Mouse (Mus musculus): Measurements from ENCODE around the gene 6820408C15Rik. TPM values are rescaled to one million over a fixed set of nuclear protein-coding genes. Genes with fewer than 3 reads are reported as not detected.
A peak's percentile ranks its signal among the peaks of the same experiment; 100 is the strongest.
"Not testable (repeated sequence)": the region's sequence is repeated elsewhere in the genome, so short reads cannot be mapped to it uniquely, and the experiment has no call there.

Gene 6820408C15Rik
- total RNA-seq, 2 experiments from 2014 or later = 1.7 to 2.7 TPM

DNA sequence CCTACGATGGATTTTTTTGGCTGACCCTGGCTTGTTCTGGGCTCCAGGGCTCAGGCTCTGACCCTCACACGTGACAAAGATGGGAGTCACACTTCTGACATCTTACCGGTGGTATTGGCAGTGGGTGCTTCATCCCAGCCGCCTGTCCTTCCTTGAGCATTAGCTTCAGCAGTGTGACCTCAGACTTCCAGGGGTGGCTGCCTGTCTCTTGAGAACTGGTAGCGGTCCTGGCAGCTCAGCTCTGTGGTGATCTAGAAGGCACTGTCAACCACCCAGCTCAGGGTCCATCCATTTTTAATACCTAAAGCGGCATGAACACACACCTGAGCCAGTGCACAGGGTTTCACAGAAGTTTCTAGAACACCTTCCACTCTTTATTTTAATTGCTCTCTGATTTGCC, 5.6 kb upstream of the 6820408C15Rik start:
- no peak for DNase-seq (ENCODE audit: extremely low spot score in 1 of 2, low spot score in 1 of 2)

DNA sequence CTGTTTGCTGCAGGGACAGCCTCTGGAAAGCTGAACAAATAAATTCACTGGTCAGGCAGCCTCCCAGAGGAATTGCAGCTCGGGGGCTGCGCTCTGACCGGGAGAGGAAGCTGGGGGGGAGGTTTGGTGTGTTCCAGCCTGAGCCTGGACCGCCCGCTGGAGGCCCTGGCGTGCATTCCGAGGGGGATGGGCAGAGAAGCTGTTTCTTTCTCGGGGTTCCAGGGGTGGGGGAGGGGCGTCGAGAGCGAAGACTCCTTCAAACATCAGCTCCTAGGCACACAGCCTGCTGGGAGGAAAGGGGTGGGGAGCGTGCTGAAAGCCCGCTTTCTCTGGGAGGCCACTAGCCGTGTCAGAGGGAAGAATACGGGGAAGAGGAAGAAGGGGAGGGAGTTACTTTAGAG, 4.4 kb upstream of the 6820408C15Rik start:
- peak; percentile 66 to 70 for DNase-seq (ENCODE audit: extremely low spot score in 1 of 2, low spot score in 1 of 2)

DNA sequence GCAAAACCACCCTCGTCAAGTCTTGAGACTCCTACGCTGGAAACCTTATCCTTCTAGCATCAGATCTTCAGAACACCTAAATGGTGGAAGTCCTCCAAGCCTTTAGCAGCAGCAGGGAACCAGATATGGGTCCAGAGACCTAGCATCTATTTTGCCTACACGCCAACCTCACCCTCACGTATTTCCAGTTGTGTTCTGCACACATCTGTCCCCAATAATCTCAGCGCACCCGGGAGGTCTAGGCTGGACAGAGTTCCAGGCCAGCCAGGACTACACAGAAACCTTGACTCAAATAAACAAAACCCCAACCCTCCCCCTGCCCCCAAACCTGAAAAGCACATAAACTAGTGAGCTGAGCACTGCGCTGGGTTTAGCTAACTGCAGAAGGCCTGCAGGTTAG, 3.9 kb upstream of the 6820408C15Rik start:
- no peak for DNase-seq (ENCODE audit: extremely low spot score in 1 of 2, low spot score in 1 of 2)

DNA sequence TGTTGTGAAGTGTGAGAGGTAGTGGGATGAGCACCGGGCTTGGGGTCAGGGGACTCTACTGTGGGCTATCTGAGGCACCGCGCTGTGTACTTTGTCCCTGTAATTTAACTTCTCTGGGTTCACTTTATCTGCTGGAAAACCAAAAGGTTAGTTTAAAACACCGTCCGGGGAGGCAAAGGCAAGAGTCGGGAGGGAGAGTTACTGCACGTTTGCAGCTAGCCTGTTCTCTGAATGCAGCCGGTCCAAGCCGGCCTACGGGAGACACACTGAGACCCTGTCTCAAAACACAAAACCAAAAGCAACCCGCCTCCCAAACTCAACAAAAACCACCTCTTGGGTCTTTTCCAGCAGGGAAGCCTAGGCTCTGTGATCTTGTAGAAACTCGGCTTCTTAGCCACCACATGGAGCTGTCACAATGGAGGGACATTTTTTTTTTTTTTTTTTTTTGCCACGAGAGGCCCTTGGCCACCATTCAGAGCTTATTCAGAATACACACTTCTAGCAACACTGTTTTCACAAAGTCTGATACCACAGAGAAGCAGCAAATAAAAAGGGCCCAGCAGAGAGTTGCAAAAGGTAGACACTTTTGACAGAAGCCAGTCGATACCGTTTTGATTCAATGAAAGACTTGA, 2.7 kb upstream of the 6820408C15Rik start:
- DNase-seq (ENCODE audit: extremely low spot score in 1 of 2, low spot score in 1 of 2) = no peak

DNA sequence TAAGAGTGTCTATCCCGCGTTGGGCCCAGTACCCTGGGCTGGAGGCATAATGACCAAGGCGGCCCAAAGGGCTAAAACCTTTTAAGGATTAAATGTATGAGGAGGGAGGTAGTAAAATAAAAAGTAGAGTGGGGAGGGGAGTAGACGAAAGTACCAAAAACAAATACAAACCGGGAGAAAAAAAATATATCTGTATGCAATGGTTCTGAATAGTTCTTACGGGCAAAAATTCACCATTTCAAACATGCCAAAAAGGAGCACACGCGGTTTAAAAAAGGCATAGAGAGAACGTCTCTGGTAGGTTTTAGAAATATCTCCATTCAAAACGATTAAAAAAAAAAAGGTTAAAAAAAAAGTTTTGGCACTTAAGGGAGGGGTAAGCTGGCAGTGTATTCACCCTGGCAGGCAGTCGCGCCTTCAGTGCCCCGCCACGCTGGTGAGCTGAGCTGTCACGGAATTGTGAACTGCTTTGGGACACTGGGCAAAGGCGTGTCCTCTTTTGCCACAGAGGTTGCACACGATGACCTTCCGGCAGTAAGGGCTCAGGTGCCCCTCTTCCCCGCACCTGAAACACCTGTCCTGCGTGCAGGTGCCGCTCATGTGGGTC, 2.1 kb upstream of the 6820408C15Rik start:
- DNase-seq (ENCODE audit: extremely low spot score in 1 of 2, low spot score in 1 of 2) = no peak

DNA sequence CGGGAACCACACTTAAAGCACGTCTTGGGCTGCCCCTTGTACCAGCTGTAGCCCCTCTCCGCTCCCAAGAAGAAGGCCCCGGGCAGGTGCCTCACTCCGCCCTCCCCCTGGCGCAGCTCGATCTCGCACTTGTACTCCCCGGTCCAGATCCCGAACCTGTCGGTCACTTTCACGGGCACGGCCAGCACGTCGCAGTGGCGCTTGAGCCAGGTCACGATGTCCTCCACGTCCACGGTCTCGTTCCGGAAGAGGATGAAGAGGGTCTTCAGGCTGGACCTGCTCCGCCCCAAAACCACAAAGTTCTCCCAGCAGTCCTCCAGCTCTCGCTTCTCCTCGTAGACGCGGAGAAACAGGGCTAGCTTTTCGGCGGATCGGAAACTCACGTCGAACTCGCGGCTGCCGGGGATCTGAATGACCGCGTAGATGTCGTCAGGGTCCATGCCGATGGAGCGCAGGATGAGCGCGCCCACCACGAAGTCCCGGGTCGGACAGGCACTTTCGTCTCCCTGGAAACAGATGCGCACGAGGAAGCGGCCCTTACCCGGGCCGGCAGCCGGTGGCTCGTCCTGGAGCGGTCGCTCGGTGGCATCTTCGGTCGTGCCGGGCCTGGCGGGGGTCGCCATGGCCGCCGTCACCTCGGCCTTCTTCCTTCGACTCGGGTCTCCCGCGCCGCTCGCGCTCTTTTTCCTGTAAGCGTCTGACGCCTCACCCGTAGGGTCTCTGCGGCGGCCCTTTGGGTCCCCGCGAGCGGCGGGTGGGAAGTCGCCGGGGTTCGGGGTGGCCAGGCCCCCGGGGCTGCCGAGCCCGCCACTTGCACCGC, 1.4 kb upstream of the 6820408C15Rik start:
- peak; percentile 27 to 56 for DNase-seq (ENCODE audit: extremely low spot score in 1 of 2, low spot score in 1 of 2)

DNA sequence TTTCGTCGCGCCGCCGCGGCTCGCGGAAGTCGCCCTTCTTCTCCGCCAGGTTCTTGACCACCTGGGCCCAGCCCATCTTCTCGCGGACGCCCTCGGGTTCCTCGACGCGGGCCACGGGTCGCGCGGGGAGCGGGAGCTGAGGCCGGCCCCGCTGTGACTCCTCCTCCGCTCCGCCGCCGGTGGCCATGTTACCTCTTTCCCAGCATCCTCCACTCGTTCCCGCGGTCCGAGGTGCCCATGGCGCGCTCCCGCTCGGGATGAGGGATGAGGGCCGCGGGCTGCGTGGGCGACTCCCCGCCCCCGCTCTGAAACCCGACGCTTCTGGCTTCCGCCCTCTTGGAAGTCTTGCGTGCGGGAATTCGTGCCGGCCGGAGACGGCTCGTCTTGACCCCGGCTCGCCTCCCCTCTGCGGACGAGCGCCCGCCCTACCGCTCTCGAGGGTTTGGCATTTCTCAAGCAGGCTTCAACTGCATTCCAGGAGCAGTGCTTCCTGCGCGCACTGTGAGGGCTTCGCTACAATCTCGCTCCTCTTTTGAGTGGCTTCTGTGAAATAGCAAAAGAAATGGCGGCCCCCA, 709 bp upstream of the 6820408C15Rik start, which contains the start of gene Zcchc3:
Zcchc3 (minus strand) TSS at position 437 of the 575 bp plus-strand sequence.
- DNase-seq (ENCODE audit: extremely low spot score in 1 of 2, low spot score in 1 of 2) = peak; percentile 72 to 73

DNA sequence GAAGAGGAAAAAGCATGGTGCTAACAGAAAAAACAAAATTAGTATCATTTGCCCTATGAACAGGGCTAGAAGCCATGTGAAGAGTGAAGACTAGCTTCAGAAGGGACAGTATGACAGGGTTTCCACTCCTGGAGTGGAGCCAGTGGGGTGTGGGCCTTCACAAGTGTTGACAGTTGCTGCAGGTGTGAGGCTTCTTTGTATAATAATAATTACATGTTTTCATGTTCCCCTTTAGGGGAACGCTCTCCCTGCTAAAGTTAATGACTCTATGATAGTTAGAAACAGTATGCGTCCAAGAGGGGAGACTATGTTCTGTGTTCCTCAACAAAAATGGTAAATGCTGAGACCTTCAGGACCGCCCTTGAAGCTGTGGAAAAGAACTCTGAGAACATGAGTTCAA, 399 bp downstream of the 6820408C15Rik start:
- DNase-seq (ENCODE audit: extremely low spot score in 1 of 2, low spot score in 1 of 2) = no peak

DNA sequence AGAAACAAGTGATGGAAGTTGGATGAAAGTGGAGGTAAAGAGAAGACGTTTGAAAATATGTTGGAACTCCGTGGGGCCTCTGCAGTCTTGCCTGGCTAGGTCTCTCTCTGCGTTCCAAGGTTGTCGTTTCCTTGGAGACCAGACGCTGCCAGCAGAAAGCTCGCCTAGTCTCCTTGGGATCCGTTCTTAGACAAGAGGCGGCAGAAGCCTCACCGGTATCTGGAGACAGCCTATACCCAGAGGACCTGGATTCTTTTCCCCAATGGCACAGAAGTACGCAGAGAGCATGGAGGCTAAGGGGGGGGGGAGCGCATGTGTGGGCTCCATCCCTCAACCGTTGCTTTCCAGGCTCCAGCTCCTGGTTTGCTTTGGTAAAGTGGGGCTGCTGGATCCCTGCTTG, 12.1 kb downstream of the 6820408C15Rik start:
- DNase-seq (ENCODE audit: extremely low spot score in 1 of 2, low spot score in 1 of 2) = no peak

DNA sequence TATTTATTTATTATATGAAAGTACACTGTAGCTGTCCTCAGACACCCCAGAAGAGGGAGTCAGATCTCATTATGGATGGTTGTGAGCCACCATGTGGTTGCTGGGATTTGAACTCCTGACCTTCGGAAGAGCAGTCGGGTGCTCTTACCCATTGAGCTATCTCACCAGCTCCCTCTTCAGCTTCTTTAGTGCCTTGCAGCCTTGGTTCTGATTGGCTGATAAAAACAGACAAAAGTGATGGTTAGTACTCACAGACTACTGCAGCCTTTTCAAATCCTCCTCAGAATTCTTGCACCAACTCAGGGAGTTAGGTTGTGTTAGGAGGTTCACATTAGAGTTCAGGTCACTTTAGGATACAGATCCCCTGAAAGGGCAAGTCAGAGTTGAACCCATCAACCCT, 13.1 kb downstream of the 6820408C15Rik start:
- DNase-seq (ENCODE audit: extremely low spot score in 1 of 2, low spot score in 1 of 2) = not testable (repeated sequence)

DNA sequence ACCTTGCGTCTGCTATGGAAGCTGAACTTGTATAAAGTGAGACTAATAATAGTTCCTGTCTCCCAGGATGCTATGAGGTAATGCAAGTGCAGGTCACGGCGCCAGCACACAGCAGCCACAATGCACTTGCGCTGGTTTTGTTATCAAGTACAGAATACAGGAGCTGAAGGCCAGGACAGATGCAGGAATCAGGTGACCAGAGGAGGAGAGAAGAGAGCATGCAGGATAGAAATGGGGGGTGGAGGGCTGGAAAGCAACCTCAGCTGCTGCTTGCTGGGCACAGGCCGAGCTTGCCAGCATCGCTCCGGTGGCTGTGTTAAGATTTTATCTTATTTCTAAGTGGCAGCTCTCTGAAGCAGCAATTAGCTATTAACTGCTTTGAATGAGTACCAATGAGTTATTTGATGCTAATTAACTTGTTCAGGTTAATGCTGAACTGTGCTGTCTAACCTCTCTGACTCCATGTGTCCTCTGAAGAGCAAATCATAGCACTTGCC, 21.1 kb downstream of the 6820408C15Rik start:
- DNase-seq (ENCODE audit: extremely low spot score in 1 of 2, low spot score in 1 of 2) = no peak

DNA sequence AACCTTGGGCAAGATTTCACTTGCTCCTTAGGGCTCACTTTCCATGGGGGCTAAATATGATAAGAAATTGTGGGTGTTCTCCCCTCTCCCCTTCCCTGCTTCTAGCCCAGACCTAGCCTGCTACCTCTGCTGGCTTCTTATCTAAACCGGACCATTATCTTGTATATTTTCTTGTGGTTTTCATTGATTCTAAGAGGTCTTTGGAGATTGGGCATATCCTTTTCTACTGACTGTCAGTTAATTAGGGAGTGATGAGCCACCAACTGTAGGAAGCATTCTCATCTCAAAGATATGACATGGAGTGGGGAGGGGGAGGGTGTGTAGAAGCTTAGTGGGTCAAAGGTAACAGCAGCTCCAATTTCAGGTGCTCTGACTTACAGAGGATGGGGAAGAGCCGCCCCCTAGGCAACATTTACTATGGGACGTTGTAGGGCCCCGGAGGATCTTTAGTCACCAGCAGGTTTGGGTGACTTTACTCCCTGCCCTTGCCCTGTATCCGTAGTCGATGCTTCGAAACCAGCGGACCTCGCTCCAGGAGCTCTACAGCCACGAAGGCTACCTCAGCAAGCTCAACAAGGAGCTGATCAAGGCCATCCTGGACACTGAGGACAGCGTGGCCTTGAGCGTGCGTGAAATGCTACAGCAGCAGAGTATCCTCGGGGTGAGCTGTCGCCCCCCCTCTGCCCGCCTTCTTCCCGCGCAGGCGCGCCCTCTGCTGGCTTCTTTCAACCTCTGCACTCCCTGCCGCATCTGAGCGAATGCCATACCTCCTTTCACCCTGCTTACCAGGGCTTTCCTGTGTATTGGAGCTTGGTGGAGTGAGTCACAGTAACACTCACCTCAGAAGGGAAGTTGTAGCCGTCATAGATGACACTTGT, 21.8 kb downstream of the 6820408C15Rik start:
- DNase-seq (ENCODE audit: extremely low spot score in 1 of 2, low spot score in 1 of 2) = peak; percentile 85 to 93

DNA sequence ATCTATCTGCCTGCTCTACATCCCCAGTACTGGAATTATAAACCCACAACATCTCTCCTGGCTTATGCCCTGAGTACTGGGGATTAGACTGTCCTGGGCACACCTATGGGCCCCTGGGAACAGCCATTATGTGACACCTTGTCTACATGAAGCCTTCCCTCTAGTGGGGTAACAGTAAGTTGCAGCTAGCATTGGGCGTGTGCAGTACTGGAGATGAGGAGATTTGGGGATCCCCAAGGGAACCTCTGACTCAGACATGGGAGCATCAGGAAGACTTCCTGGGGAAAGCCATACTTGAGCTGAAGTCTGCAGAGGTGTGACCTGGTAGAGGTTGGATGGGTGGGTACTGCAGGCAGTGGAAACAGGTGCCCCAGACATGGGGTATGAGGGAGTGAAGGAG, 23.6 kb downstream of the 6820408C15Rik start:
- no peak for DNase-seq (ENCODE audit: extremely low spot score in 1 of 2, low spot score in 1 of 2)

DNA sequence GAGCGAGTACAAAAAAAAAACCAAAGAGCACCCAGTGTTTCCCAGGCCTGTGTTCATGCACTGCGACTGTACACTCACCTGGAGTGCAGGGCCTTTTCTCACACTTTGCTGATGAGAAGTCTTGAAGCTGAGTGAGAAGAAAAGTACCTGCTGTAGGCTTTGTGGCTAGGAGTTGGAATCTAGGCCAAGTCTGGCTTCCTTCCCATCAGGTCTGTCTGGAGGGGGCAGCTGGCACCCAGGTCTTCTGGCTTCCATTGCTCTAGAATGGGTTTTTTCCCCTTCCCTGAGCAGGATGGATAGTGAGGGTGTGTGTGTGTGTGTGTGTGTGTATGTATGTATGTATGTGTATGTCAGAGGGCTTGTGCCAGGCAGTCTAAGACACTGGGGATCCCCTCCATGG, 24.4 kb downstream of the 6820408C15Rik start:
- DNase-seq (ENCODE audit: extremely low spot score in 1 of 2, low spot score in 1 of 2) = no peak

DNA sequence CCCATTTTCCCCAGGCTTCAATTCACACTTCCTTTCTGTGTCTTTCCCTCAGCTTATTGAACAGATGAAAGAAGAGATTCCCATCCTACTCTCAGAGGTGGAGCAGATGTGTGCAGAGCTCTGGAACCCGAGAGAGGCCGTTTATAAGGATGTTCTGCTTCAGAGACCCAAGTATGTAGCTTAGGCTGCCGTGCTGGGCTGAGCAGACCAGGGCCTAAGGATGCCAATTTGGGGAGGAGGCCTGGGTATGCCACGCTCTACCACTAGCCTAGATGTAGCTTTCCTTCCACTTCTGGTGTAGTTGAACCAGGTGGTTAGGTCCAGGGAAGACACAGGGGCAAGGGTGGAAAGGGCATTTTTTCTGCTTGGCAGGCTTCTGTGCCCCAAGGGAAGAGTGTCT, 26.9 kb downstream of the 6820408C15Rik start:
- DNase-seq (ENCODE audit: extremely low spot score in 1 of 2, low spot score in 1 of 2) = no peak

DNA sequence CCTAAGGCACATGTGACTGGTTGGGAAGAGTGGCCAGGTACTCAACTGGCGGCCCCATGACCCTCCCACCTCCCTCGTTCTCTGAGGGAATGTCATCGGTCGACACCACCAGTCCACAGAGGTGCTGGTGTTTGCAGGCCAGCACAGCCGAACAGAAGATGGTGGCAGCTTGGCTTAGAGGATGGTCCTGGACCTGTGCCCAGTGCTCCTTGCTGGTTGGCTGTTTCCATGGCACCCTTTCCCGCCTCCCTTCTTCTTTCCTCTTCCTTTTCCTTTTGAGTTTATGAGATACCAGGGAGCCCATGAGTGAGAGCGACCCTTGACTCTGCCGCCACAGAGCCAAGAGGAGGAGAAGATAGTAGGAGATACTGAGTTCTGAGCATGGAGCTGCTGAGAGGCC, 27.9 kb downstream of the 6820408C15Rik start:
- peak in 1 of 2 experiments; percentile 46 for DNase-seq (ENCODE audit: extremely low spot score in 1 of 2, low spot score in 1 of 2)

DNA sequence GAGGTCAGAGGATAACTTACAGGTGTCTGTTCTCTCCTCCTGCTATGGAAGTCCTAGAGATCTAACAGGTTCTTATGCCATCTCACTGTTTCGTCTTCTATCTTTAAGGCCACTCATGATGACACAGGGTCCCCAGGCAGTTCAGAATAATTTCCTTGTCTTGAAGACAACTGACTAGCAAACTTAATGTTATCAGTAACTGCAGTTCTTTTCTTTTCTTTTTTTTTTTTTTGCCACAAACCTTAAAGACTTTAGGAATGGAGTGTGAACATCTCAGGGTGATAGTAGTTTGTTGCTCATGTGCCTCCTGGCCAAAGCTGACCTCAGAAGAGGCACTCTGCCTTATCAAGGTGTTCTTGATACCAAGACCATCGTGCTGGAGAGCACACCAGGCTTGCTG, 31.3 kb downstream of the 6820408C15Rik start:
- DNase-seq (ENCODE audit: extremely low spot score in 1 of 2, low spot score in 1 of 2) = no peak

DNA sequence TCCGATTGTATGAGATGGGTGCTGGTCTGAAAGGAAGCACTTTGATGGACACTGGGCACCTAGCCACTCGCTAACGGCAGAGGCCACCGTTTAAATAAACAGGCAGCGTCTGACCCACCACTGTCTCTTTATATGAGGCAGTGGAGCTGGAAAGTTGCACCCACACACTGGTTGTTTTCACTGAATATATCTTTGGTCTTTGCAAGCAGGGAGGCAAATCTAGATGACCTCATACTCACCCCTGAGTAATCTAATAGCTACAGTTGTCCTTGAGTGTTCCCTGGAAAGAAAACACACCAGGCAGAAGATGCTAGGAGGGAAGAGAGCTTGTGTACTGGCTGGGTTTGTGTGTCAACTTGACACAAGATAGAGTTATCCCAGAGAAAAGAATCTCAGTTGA, 32.1 kb downstream of the 6820408C15Rik start:
- DNase-seq (ENCODE audit: extremely low spot score in 1 of 2, low spot score in 1 of 2) = no peak

DNA sequence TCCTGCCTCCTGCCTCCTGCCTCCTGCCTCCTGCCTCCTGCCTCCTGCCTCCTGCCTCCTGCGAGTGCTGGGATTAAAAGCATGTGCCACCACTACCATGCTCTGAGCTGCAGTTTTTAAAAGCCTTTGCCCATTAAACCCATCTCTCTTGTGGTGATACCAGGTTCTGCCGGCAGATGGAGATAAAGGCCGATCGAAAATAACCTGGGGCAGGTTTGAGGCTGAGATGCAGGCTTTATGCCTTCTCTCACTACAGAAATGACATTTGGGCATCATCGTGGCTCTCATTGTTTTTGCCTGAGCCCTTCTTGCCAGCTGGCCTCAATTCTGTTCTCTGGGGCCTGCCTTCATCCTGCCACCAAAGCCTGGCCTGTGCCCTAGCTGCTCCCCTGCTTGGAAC, 34.9 kb downstream of the 6820408C15Rik start:
- peak; percentile 48 to 87 for DNase-seq (ENCODE audit: extremely low spot score in 1 of 2, low spot score in 1 of 2)

Measured in layer of hippocampus, postnatal 25 days (tissue).